8 mouse cellular contexts compared by ENCODE assay signal in the genomic region with DNA sequence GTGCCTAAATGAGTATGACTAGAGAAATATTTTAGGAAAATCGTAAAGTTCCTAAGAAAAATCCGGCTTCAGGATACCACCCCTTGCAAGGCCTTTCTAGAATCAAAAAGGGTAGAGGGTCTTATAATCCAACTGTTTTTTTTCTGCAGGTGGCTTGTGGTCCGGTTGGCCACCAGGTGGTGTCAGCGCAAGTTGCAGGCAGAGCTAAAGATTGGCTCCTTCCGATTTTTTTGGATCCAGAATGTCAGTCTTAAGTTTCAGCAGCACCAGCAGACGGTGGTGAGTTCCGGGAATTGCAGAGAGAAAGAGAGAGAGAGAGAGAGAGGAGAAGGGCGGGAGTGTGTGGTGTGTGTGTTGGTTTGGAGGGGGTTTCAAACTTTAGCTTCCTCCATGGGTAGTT. TPM values are rescaled to one million over a fixed set of nuclear protein-coding genes. Genes with fewer than 3 reads are reported as not detected.
A peak's percentile ranks its signal among the peaks of the same experiment; 100 is the strongest.
DNase-seq lines count a peak whose midpoint lies in the region; ATAC-seq and TF ChIP-seq lines count a peak whose summit lies in the region.

No protein-coding gene starts in this region.

- no peaks in the 10 kb centered on the region for H3K27me3 ChIP-seq in intestine, embryonic 16.5 days (replicated peaks; ENCODE audit: control insufficient read depth, insufficient read depth, low read length)
- H3K27me3 ChIP-seq in limb, embryonic 14.5 days (ENCODE audit: control insufficient read depth, insufficient read depth, low read length), result no peaks in the 10 kb centered on the region
- no peaks in the 10 kb centered on the region for H3K27me3 ChIP-seq in midbrain, embryonic 14.5 days (ENCODE audit: control insufficient read depth, insufficient read depth, low read length)

- peaks cover 14% of the 10 kb centered on the region for H3K36me3 ChIP-seq in intestine, embryonic 16.5 days (ENCODE audit: control insufficient read depth, insufficient read depth, low read length)
- H3K36me3 ChIP-seq in limb, embryonic 14.5 days (ENCODE audit: control insufficient read depth, insufficient read depth, low read length), result peaks cover 44% of the 10 kb centered on the region
- peaks cover 39% of the 10 kb centered on the region for H3K36me3 ChIP-seq in midbrain, embryonic 14.5 days (ENCODE audit: control insufficient read depth, insufficient read depth, low read length)

- ATAC-seq in intestine, embryonic 16.5 days, result no peak
- no peak; the same call in 1 of the 2 replicates for ATAC-seq in limb, embryonic 14.5 days (ENCODE audit: low FRiP score, low read depth)
- no peak for ATAC-seq in midbrain, embryonic 14.5 days (ENCODE audit: low FRiP score, low TSS enrichment)

- peaks cover 5% of the 10 kb centered on the region; the same call in 1 of the 2 replicates for H3K4me1 ChIP-seq in intestine, embryonic 16.5 days (ENCODE audit: control insufficient read depth, insufficient read depth, low read length)
- peaks cover 3% of the 10 kb centered on the region; the same call in 1 of the 2 replicates for H3K4me1 ChIP-seq in limb, embryonic 14.5 days (ENCODE audit: control insufficient read depth, insufficient read depth, low read length)
- 0 out of 2 replicates have a peak, but pooled peaks cover 4% of the 10 kb centered on the region for H3K4me1 ChIP-seq in midbrain, embryonic 14.5 days (ENCODE audit: control insufficient read depth, insufficient read depth, low read length)

- peak; percentile 64 to 71 for DNase-seq in B cell, adult 2 months
- DNase-seq in adrenal gland, adult (ENCODE audit: inconsistent age in 2 of 2, low spot score in 1 of 2), result peak; percentile 50 to 82
- peak; percentile 82 for DNase-seq in embryo, embryonic 11 days
- DNase-seq in gastrocnemius, postnatal 25 days, result peak; percentile 56
- peak; percentile 84 for DNase-seq in limb, embryonic 14.5 days (ENCODE audit: low spot score)
- DNase-seq in midbrain, embryonic 14.5 days, result peak; percentile 81
- peak; percentile 51 to 77 for DNase-seq in spleen, postnatal 4 days (ENCODE audit: low spot score in 2 of 2)

- TF ChIP-seq POLR2A in limb, embryonic 14.5 days (IDR thresholded peaks at IDR 0.05; ENCODE audit: borderline replicate concordance, extremely low read depth, insufficient read depth, insufficient read length), result no peak

- H3K9ac ChIP-seq in intestine, embryonic 16.5 days (ENCODE audit: low read depth, low read length), result peak overlapping the region; percentile 53
- 0 out of 2 replicates have a peak overlapping the region, but pooled peaks have one; percentile 77 for H3K9ac ChIP-seq in limb, embryonic 14.5 days (ENCODE audit: low read depth, low read length, severe bottlenecking)
- H3K9ac ChIP-seq in midbrain, embryonic 14.5 days (replicated peaks; ENCODE audit: low read length), result peak overlapping the region; percentile 76; the same call in 1 of the 2 replicates

- H3K4me3 ChIP-seq in intestine, embryonic 16.5 days (ENCODE audit: low read length), result peak overlapping the region; percentile 89
- H3K4me3 ChIP-seq in limb, embryonic 14.5 days (replicated peaks; ENCODE audit: low read length), result peak overlapping the region; percentile 91
- peak overlapping the region; percentile 87 for H3K4me3 ChIP-seq in midbrain, embryonic 14.5 days (replicated peaks; ENCODE audit: low read depth, low read length)

- no peak overlapping the region for H3K27ac ChIP-seq in intestine, embryonic 16.5 days (ENCODE audit: low read length)
- H3K27ac ChIP-seq in limb, embryonic 14.5 days (replicated peaks; ENCODE audit: low read depth, low read length), result no peak overlapping the region
- no peak overlapping the region for H3K27ac ChIP-seq in midbrain, embryonic 14.5 days (replicated peaks; ENCODE audit: low read depth, low read length)

- 4% methylated on average over 8 of the region's 8 CpGs for WGBS in intestine, embryonic 16.5 days
- 6% methylated on average over 8 of the region's 8 CpGs for WGBS in limb, embryonic 14.5 days
- 5% methylated on average over 8 of the region's 8 CpGs for WGBS in midbrain, embryonic 14.5 days

- peak overlapping the region; percentile 67 for H3K4me2 ChIP-seq in intestine, embryonic 16.5 days (ENCODE audit: low read depth, low read length)
- peak overlapping the region; percentile 62 for H3K4me2 ChIP-seq in limb, embryonic 14.5 days (replicated peaks; ENCODE audit: low read depth, low read length, severe bottlenecking)
- peak overlapping the region; percentile 81 for H3K4me2 ChIP-seq in midbrain, embryonic 14.5 days (ENCODE audit: low read length)

- no peaks in the 10 kb centered on the region for H3K9me3 ChIP-seq in intestine, embryonic 16.5 days (ENCODE audit: control insufficient read depth, low read length)
- no peaks in the 10 kb centered on the region for H3K9me3 ChIP-seq in limb, embryonic 14.5 days (ENCODE audit: control insufficient read depth, low read length)
- H3K9me3 ChIP-seq in midbrain, embryonic 14.5 days (ENCODE audit: control insufficient read depth, low read length), result no peaks in the 10 kb centered on the region

RNA-seq across cellular contexts. Expression of gene 2610507B11Rik, which starts 1.0 kb away (rescaled TPM):
- total RNA-seq in gastrocnemius, postnatal 25 days (2021), result 100 to 1,000 TPM; 206 to 226 TPM
- polyA plus RNA-seq in intestine, embryonic 16.5 days (2015; fragmentation: Nextera tagmentation; extraction: Ambion mirVana), result 50.6 and 56.9 TPM in 2 replicates
- 58.7 and 61.7 TPM in 2 replicates for polyA plus RNA-seq in limb, embryonic 14.5 days (2012; rRNA removed)
- 72.6 and 82.1 TPM in 2 replicates for polyA plus RNA-seq in limb, embryonic 14.5 days (2014; fragmentation: Nextera tagmentation; extraction: Ambion mirVana)
- polyA plus RNA-seq in midbrain, embryonic 14.5 days (2014; fragmentation: Nextera tagmentation; extraction: Ambion mirVana), result 52.8 and 72.1 TPM in 2 replicates

RNA-seq across cellular contexts. Expression of gene Supt6, which starts 16.8 kb away (rescaled TPM):
- 10 to 100 TPM; 22.2 to 22.6 TPM for total RNA-seq in gastrocnemius, postnatal 25 days (2021)
- 19.6 and 21.1 TPM in 2 replicates for polyA plus RNA-seq in intestine, embryonic 16.5 days (2015; fragmentation: Nextera tagmentation; extraction: Ambion mirVana)
- 30.6 and 31.4 TPM in 2 replicates for polyA plus RNA-seq in limb, embryonic 14.5 days (2012; rRNA removed)
- polyA plus RNA-seq in limb, embryonic 14.5 days (2014; fragmentation: Nextera tagmentation; extraction: Ambion mirVana), result 27.7 and 30.8 TPM in 2 replicates
- polyA plus RNA-seq in midbrain, embryonic 14.5 days (2014; fragmentation: Nextera tagmentation; extraction: Ambion mirVana), result 21.2 and 29.5 TPM in 2 replicates

RNA-seq across cellular contexts. Expression of gene Sdf2, which starts 17.0 kb away (rescaled TPM):
- total RNA-seq in gastrocnemius, postnatal 25 days (2021), result 10 to 100 TPM; 37.4 to 47.4 TPM
- 72.7 and 74.8 TPM in 2 replicates for polyA plus RNA-seq in intestine, embryonic 16.5 days (2015; fragmentation: Nextera tagmentation; extraction: Ambion mirVana)
- 125 and 140 TPM in 2 replicates for polyA plus RNA-seq in limb, embryonic 14.5 days (2012; rRNA removed)
- polyA plus RNA-seq in limb, embryonic 14.5 days (2014; fragmentation: Nextera tagmentation; extraction: Ambion mirVana), result 93.8 and 107 TPM in 2 replicates
- 84.5 and 99.1 TPM in 2 replicates for polyA plus RNA-seq in midbrain, embryonic 14.5 days (2014; fragmentation: Nextera tagmentation; extraction: Ambion mirVana)

RNA-seq across cellular contexts. Expression of gene BC030499, which starts 28.1 kb away (rescaled TPM):
- total RNA-seq in gastrocnemius, postnatal 25 days (2021), result 1 to 10 TPM in 1 of 2 experiments, under 1 TPM in 1; 0.82 to 1.4 TPM
- 0.32 TPM in 1 of 2 replicates, not detected in the other for polyA plus RNA-seq in intestine, embryonic 16.5 days (2015; fragmentation: Nextera tagmentation; extraction: Ambion mirVana)
- polyA plus RNA-seq in limb, embryonic 14.5 days (2012; rRNA removed), result 0.40 and 0.58 TPM in 2 replicates
- 0.21 and 0.23 TPM in 2 replicates for polyA plus RNA-seq in limb, embryonic 14.5 days (2014; fragmentation: Nextera tagmentation; extraction: Ambion mirVana)
- 0.15 and 0.34 TPM in 2 replicates for polyA plus RNA-seq in midbrain, embryonic 14.5 days (2014; fragmentation: Nextera tagmentation; extraction: Ambion mirVana)

RNA-seq across cellular contexts. Expression of gene Spag5, which starts 38.8 kb away (rescaled TPM):
- total RNA-seq in gastrocnemius, postnatal 25 days (2021), result 1 to 10 TPM; 3.1 to 4.2 TPM
- 23.4 and 27.3 TPM in 2 replicates for polyA plus RNA-seq in intestine, embryonic 16.5 days (2015; fragmentation: Nextera tagmentation; extraction: Ambion mirVana)
- polyA plus RNA-seq in limb, embryonic 14.5 days (2012; rRNA removed), result 56.6 and 57.3 TPM in 2 replicates
- 28.7 and 31.2 TPM in 2 replicates for polyA plus RNA-seq in limb, embryonic 14.5 days (2014; fragmentation: Nextera tagmentation; extraction: Ambion mirVana)
- 5.8 and 8.7 TPM in 2 replicates for polyA plus RNA-seq in midbrain, embryonic 14.5 days (2014; fragmentation: Nextera tagmentation; extraction: Ambion mirVana)
